Mouse (Mus musculus): ENCODE measurements around the gene Foxn1. TPM values are rescaled to one million over a fixed set of nuclear protein-coding genes. Genes with fewer than 3 reads are reported as not detected.

Foxn1 gene
- not detected in 2 replicates for polyA plus RNA-seq (2012; ENCODE audit: insufficient read depth, low replicate concordance)

DNA sequence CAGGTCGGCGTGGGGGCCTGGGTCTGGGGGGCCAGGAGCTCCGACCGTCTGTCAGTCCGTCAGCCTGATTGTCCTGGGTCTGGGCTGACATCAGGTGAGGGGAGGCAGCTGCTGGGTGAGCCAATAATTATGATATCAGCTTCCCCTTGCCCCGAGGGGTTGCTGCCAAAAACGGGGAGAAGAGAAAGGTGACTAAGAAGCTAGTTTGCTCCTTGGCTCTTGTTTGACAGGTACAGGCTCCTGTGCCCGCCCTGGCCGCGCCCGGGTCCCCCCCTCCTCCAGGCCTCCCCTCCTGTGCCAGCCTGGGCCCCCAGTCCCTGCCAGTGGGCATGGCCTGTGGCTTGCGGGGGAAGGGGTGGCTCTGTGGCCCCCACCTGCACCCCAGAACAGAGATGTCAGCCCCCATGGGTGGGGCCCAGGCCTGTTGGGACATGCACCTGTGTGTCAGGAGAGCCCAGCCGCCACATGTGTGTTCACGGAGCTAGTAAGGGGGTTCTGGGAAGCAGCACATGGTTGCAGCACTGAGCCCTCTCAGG is at the start of gene Foxn1:
TSS of gene Foxn1 (minus strand) at position 51 of the 536 bp plus-strand sequence.
- Histone ChIP-seq H3K4me1 (peaks cover 18% of the 10 kb centered on the region), H3K4me3 (replicated peaks) (no peak within 1 kb of the TSS), H3K27me3 (replicated peaks) (peaks cover 52% of the 10 kb centered on the region), H3K36me3 (replicated peaks; ENCODE audit: low read length) (no peaks in the 10 kb centered on the region), H3K9me3 (no peaks in the 10 kb centered on the region)
- TF ChIP-seq FLI1 (IDR thresholded peaks at IDR 0.05; ENCODE audit: low read length) (no peak), GATA1 (IDR thresholded peaks at IDR 0.05; ENCODE audit: borderline replicate concordance, low read length) (no peak)

DNA sequence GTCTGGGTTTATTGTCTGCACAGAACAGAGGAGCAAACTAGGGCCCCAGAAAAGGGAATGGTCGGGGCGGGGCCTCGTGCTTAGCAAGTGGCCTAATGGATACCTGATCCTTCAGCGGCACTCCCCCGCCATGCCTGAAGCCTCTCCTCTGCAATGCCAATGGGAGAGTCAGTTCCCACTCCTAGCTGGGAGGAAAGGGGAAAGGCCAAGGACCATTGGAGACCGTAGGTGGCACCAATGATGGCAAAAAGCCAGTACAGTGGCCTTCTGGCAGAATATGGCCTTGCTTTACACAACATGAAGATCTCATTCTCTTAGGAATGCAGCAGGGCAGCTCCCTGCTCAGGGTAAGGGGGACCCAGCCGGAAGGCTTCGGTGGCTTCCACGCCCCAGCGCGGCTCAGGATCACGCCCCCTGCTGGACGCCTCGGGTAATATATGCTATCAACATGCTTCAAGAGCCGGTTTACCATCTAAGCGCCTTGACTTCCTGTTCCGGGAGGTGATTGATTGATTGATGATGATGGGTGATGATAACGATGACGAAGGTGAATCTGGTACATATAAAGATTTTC is 49.5 kb upstream of the Foxn1 start:
- TF ChIP-seq GATA1 (IDR thresholded peaks at IDR 0.05; ENCODE audit: borderline replicate concordance, low read length) (no peak), FLI1 (IDR thresholded peaks at IDR 0.05; ENCODE audit: low read length) (no peak)
- H3K9me3 ChIP-seq, result no peaks in the 10 kb centered on the region
- H3K27me3 ChIP-seq (replicated peaks), result peaks cover 58% of the 10 kb centered on the region
- peaks cover 9% of the 10 kb centered on the region for H3K4me1 ChIP-seq
- H3K36me3 ChIP-seq (replicated peaks; ENCODE audit: low read length), result no peaks in the 10 kb centered on the region
- no peak overlapping the region for H3K4me3 ChIP-seq (replicated peaks)

DNA sequence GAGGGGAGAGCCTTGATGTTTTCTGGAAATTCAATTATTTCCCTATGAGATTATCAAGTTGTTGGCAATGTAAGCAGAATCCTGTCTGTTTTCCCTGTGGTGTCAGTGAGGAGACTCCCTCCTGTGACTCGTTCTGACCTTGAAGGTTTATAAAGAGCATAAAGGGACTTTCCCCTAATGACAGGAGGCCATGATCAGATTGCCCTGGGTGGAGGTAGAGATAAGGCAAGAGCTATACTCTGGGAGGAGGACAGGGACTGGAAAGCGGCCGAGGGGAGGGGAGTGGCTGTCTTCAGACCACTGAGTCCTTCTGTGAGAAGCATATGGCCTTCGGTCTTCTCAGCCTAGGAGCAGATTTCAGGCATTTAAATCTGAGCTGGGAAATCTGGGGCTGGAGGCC is 47.7 kb upstream of the Foxn1 start:
- Histone ChIP-seq H3K36me3 (replicated peaks; ENCODE audit: low read length) (no peaks in the 10 kb centered on the region), H3K4me1 (peaks cover 9% of the 10 kb centered on the region), H3K9me3 (no peaks in the 10 kb centered on the region), H3K4me3 (replicated peaks) (no peak overlapping the region), H3K27me3 (replicated peaks) (peaks cover 59% of the 10 kb centered on the region)
- TF ChIP-seq GATA1 (IDR thresholded peaks at IDR 0.05; ENCODE audit: borderline replicate concordance, low read length) (no peak), FLI1 (IDR thresholded peaks at IDR 0.05; ENCODE audit: low read length) (no peak)

DNA sequence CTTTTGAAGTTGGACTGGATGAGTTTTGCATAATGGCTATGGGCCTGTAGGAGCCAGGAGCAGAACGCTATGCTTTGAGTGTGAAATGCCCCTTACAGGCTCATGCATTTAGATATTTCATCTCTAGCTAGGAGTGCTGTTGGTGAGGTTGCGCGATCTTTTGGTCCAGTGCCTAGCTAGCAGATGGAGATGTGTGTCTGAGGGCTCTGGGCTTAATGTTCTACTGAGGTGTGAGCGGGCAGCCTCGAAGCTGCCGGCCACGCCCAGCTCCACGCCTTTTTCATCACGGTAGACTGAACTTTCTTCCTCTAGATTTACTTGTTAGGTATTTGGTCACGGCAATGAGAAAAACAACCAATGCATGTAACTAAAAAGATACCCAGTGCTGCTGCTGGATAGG is 44.8 kb upstream of the Foxn1 start:
- Histone ChIP-seq H3K9me3 (peaks cover 4% of the 10 kb centered on the region; the same call in 1 of the 2 replicates), H3K4me1 (peaks cover 9% of the 10 kb centered on the region), H3K27me3 (replicated peaks) (peaks cover 60% of the 10 kb centered on the region), H3K4me3 (replicated peaks) (no peak overlapping the region), H3K36me3 (replicated peaks; ENCODE audit: low read length) (no peaks in the 10 kb centered on the region)
- TF ChIP-seq FLI1 (IDR thresholded peaks at IDR 0.05; ENCODE audit: low read length) (no peak), GATA1 (IDR thresholded peaks at IDR 0.05; ENCODE audit: borderline replicate concordance, low read length) (no peak)

DNA sequence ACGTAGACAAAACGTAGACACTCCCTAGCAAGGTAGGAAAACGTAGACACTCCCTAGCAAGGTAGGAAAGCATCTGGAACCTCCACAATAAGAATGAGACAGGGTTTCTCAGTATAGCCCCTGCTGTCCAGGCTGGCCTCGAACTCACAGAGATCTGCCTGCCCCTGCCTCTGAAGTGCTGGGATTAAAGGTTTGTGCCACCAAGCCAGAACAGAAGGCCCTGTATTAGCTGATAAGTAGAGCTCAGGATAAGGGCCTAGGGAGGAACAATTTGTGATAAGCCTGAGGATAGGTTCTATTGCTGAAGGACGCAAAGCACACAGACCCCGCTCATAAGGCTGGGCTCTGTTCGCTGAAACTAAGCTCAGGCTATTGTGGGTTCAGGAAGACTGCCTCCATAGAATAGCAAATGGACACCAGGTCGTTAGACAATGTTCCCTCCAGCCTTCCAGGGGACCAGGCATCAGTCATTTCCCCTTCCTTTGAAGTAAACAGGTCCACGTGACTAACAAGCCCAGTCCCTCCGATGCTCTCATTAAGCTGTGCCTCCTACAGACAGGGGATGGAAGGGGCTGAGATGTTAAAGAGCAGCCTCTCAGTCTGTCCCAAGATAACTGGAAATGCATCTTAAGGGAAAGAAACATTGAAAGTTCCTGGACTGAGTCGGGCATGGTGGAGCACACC is 44.0 kb upstream of the Foxn1 start:
- Histone ChIP-seq H3K27me3 (replicated peaks) (peaks cover 61% of the 10 kb centered on the region), H3K36me3 (replicated peaks; ENCODE audit: low read length) (no peaks in the 10 kb centered on the region), H3K4me3 (replicated peaks) (no peak overlapping the region), H3K4me1 (peaks cover under 1% of the 10 kb centered on the region; the same call in 1 of the 2 replicates), H3K9me3 (peaks cover 4% of the 10 kb centered on the region; the same call in 1 of the 2 replicates)
- TF ChIP-seq FLI1 (IDR thresholded peaks at IDR 0.05; ENCODE audit: low read length) (no peak), GATA1 (IDR thresholded peaks at IDR 0.05; ENCODE audit: borderline replicate concordance, low read length) (no peak)

DNA sequence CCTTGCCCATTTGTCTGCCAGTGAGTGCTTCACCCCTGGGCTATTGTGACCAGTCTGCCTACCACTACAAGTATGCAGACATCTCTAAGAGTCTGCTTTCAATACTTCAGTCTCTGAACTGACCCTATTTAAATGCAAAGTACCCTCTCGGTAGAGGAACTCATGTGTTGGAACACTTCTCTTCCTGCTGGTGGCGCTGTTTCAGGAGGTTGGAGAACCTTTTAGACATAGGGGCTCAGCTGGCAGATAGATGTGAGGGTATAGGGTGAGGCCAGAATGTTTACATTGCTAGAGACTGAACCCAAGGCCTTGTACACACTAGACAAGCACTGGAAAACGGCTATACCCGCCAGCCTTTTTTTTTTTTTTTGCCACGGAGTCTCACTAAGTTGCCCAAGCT is 42.0 kb upstream of the Foxn1 start:
- Histone ChIP-seq H3K36me3 (replicated peaks; ENCODE audit: low read length) (no peaks in the 10 kb centered on the region), H3K4me1 (peaks cover 3% of the 10 kb centered on the region; the same call in 1 of the 2 replicates), H3K27me3 (replicated peaks) (peaks cover 57% of the 10 kb centered on the region), H3K4me3 (replicated peaks) (no peak overlapping the region), H3K9me3 (peaks cover 4% of the 10 kb centered on the region; the same call in 1 of the 2 replicates)
- TF ChIP-seq FLI1 (IDR thresholded peaks at IDR 0.05; ENCODE audit: low read length) (no peak), GATA1 (IDR thresholded peaks at IDR 0.05; ENCODE audit: borderline replicate concordance, low read length) (no peak)

DNA sequence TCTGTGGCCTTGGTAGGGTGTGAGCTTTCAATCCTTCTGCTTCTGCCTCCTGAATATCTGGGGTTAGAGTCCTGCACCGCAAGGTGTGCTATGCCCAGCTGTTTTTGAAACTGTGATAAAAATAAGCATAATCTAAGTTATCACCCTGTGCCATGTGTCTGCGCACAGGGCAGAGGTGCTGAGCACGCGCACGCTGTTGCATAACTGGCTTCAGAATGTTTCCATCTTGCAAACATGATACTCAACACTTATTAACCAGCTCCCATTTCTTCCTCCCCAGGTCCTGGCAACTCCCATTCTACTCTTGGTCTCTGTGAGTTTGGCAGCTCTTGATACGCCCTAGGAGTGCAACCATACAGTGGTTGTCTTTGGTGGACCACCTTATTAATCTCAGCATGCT is 41.3 kb upstream of the Foxn1 start:
- no peaks in the 10 kb centered on the region for H3K36me3 ChIP-seq (replicated peaks; ENCODE audit: low read length)
- TF ChIP-seq GATA1 (IDR thresholded peaks at IDR 0.05; ENCODE audit: borderline replicate concordance, low read length) (no peak), FLI1 (IDR thresholded peaks at IDR 0.05; ENCODE audit: low read length) (no peak)
- no peak overlapping the region for H3K4me3 ChIP-seq (replicated peaks)
- peaks cover 58% of the 10 kb centered on the region for H3K27me3 ChIP-seq (replicated peaks)
- peaks cover 8% of the 10 kb centered on the region for H3K4me1 ChIP-seq
- H3K9me3 ChIP-seq, result peaks cover 4% of the 10 kb centered on the region; the same call in 1 of the 2 replicates

DNA sequence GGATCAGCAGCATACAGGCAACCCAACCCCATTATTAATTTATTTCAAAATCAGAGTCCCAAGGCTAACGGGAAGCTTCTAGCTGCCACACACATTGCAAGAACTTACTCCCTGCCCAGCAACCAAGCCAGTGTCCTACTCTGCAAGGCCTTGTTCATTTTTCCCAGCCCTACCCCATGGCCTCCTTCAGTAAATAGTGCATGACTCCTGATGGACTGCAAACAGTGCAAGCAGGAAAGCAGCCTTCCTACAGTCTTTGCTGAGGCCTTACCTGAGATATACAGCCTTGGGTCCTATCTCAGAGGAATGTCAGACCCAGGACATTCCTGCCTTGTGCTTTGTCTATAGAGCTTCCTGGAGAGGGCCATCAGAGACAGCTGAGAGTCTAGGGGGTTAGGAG is 39.2 kb upstream of the Foxn1 start:
- TF ChIP-seq FLI1 (IDR thresholded peaks at IDR 0.05; ENCODE audit: low read length) (no peak), GATA1 (IDR thresholded peaks at IDR 0.05; ENCODE audit: borderline replicate concordance, low read length) (no peak)
- Histone ChIP-seq H3K4me3 (replicated peaks) (no peak overlapping the region), H3K36me3 (replicated peaks; ENCODE audit: low read length) (no peaks in the 10 kb centered on the region), H3K27me3 (replicated peaks) (peaks cover 67% of the 10 kb centered on the region), H3K9me3 (peaks cover 4% of the 10 kb centered on the region; the same call in 1 of the 2 replicates), H3K4me1 (peaks cover 29% of the 10 kb centered on the region)

DNA sequence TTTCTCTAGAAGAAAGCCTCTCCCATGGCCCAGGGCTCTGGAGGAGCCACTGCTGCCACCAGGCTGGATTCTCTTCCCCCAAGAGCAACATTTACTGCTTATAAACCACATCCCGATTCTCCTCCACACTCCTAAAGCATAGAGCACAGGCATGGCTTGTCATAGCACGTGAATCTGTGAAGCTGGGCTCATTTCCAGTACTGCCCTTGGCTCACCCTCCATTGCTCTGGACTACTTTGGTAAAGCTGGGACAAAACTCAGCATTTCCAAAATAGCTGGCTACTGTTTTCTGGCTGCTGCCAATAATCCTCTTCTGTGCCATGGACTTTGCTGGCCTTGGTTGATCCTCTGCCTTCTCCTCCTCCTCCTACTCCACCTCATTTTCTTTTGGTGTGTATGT is 38.0 kb upstream of the Foxn1 start:
- TF ChIP-seq FLI1 (IDR thresholded peaks at IDR 0.05; ENCODE audit: low read length) (no peak), GATA1 (IDR thresholded peaks at IDR 0.05; ENCODE audit: borderline replicate concordance, low read length) (no peak)
- H3K9me3 ChIP-seq, result peaks cover 4% of the 10 kb centered on the region; the same call in 1 of the 2 replicates
- no peak overlapping the region for H3K4me3 ChIP-seq (replicated peaks)
- no peaks in the 10 kb centered on the region for H3K36me3 ChIP-seq (replicated peaks; ENCODE audit: low read length)
- H3K4me1 ChIP-seq, result peaks cover 41% of the 10 kb centered on the region
- H3K27me3 ChIP-seq (replicated peaks), result peaks cover 74% of the 10 kb centered on the region
